Mouse (Mus musculus) naive thymus-derived CD4-positive, alpha-beta T cell, adult 2 months (primary cell): ENCODE data around the gene Rere.

Source experiments
- DNase-seq: peaks from one replicate; pipeline ENCODE4 v3.0.0-alpha.2; 2011; ENCODE audit warnings: low read depth

Gene Rere

GRCm38 (mm10) chr4:150661886-150662285 is 380.4 kb downstream of the Rere start:
- DNase-seq = no peak

- peak; percentile 60 for DNase-seq
These were observed 381.7 kb downstream of the Rere start for GRCm38 (mm10) chr4:150663192-150663591.

GRCm38 (mm10) chr4:150664726-150665125 is 383.3 kb downstream of the Rere start:
- DNase-seq = no peak

GRCm38 (mm10) chr4:150665806-150666205 is 384.4 kb downstream of the Rere start:
- no peak for DNase-seq
